Mouse (Mus musculus) embryonic facial prominence, embryonic 11.5 days (tissue): Measurements from ENCODE around the gene Fhad1. TPM values are rescaled to one million over a fixed set of nuclear protein-coding genes. Genes with fewer than 3 reads are reported as not detected.

ENCODE experiments used
- ATAC-seq: fragments of 200-750 bp; cut with Nextera tagmentation; replicated peaks from 2 replicates; pipeline ENCODE4 v1.8.0; 2017; ENCODE audit warnings: low read depth; ENCODE audit not compliant: insufficient number of reproducible peaks, low FRiP score, low TSS enrichment
- DNase-seq: peaks from one replicate; pipeline ENCODE4 v3.0.0-alpha.2; 2015; ENCODE audit warnings: low spot score
- H3K27ac ChIP-seq: fragments of 300-500 bp; sonication (generic); replicated peaks from 2 replicates; pipeline ENCODE4 v1.5.1; 2014; ENCODE audit warnings: mild to moderate bottlenecking, low read depth, low read length, control low read depth
- H3K27me3 ChIP-seq: fragments of 300-500 bp; sonication (generic); 2 replicates; pipeline ENCODE4 v1.6.1; 2014; ENCODE audit warnings: mild to moderate bottlenecking, low read length, moderate library complexity, mixed read lengths; ENCODE audit not compliant: control insufficient read depth, insufficient read depth
- H3K36me3 ChIP-seq: fragments of 300-500 bp; sonication (generic); replicated peaks from 2 replicates; pipeline ENCODE4 v1.6.1; 2014; ENCODE audit warnings: low read depth, mild to moderate bottlenecking, low read length, moderate library complexity, mixed read lengths; ENCODE audit not compliant: control insufficient read depth, insufficient read depth
- H3K4me1 ChIP-seq: fragments of 300-500 bp; sonication (generic); 2 replicates; pipeline ENCODE4 v1.6.1; 2014; ENCODE audit warnings: low read length, mixed read lengths; ENCODE audit not compliant: control insufficient read depth, insufficient read depth
- H3K4me2 ChIP-seq: fragments of 300-500 bp; sonication (generic); 2 replicates; pipeline ENCODE4 v1.6.1; 2014; ENCODE audit warnings: low read depth, mild to moderate bottlenecking, control low read depth, low read length, moderate library complexity
- H3K4me3 ChIP-seq: fragments of 300-500 bp; sonication (generic); 2 replicates; pipeline ENCODE4 v1.5.1; 2014; ENCODE audit warnings: low read depth, low read length, control low read depth
- H3K9ac ChIP-seq: fragments of 300-500 bp; sonication (generic); replicated peaks from 2 replicates; pipeline ENCODE4 v1.6.1; 2014; ENCODE audit warnings: mild to moderate bottlenecking, control low read depth, low read length
- H3K9me3 ChIP-seq: fragments of 300-500 bp; sonication (generic); replicated peaks from 2 replicates; pipeline ENCODE4 v1.6.1; 2016; ENCODE audit warnings: mild to moderate bottlenecking, low read length, inconsistent platforms, mixed read lengths; ENCODE audit not compliant: control insufficient read depth
- WGBS: fragments of 180-500 bp; shearing (Covaris S2); extraction: QIAGEN DNeasy Blood & Tissue Kit; methylation state at CpG from one replicate; pipeline ENCODE4 v1.1.7; 2014; 5-methylcytosine and 5-hydroxymethylcytosine counted together
- polyA plus RNA-seq: library from polyadenylated mRNA; unstranded; fragments of >200 nt; fragmentation: Nextera tagmentation; extraction: Ambion mirVana; gene quantifications from 2 replicates; pipeline ENCODE4 v1.2.1, GENCODE M21; 2014

The Fhad1 gene
- polyA plus RNA-seq, 1 experiment from 2014 or later = 0.94 TPM

DNA sequence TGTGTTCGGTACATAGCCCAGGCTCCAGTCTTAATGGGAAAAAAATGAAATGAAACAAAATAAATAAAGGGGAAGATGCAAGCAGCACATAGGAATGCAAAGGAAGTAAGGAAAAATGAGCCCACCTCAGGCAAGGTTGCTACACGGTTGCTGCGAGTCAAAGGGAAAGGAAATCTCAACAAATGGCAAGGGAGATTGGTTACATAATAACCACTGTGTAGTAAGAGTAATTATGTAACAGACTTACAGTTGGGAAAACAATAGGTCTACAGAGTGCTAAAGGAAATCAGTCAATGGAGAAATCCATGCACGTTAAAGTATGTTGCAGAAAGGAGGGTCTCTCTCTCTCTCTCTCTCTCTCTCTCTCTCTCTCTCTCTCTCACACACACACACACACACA lies 55.3 kb downstream of the Fhad1 start:
- Histone ChIP-seq H3K4me1 (no peaks in the 10 kb centered on the region), H3K27ac (no peak overlapping the region), H3K9ac (no peak overlapping the region), H3K27me3 (no peaks in the 10 kb centered on the region), H3K36me3 (no peaks in the 10 kb centered on the region), H3K4me3 (no peak overlapping the region), H3K4me2 (no peak overlapping the region), H3K9me3 (no peaks in the 10 kb centered on the region)
- ATAC-seq (no peak), DNase-seq (no peak)
- 73% methylated on average over 4 of the region's 4 CpGs for WGBS

DNA sequence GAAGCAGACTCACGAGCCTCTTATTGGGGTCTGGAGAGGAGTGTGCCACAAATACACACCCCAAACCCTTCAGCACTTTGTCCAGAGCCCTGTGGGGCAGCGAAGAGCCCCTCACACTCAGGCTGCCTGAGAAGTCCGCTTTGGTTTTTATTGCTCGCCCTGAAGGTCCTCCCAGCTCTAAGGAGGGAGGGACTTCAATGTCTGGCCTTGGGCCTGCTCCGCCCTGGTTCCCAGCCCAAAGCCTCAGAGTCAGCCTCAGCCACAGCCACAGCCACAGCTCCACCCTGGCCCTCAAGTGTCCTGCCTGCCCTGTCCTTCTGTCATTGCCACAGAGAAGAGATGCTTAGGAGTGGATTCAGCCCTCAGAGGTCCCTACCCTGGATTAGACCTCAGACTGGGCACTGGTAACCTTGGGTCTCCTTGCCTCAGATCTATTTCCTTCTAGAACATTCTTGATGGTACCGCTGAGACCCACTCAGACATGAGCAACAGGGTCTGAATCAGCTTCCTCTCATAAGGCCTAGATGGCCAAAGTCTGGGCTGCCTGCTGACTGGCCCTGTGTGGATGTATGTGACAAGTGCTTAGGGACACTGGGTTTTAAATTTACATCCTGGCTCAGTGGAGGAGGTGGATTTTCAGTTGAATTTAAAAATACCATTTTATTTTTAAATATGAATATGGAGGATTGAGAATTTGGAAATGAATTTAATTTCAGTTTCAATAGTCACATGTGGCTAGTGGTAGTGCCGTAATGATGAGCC lies 56.1 kb downstream of the Fhad1 start:
- ATAC-seq (no peak), DNase-seq (no peak)
- 67% methylated on average over 7 of the region's 7 CpGs for WGBS
- Histone ChIP-seq H3K27me3 (no peaks in the 10 kb centered on the region), H3K4me1 (no peaks in the 10 kb centered on the region), H3K36me3 (no peaks in the 10 kb centered on the region), H3K27ac (no peak overlapping the region), H3K4me2 (no peak overlapping the region), H3K4me3 (no peak overlapping the region), H3K9ac (no peak overlapping the region), H3K9me3 (no peaks in the 10 kb centered on the region)

DNA sequence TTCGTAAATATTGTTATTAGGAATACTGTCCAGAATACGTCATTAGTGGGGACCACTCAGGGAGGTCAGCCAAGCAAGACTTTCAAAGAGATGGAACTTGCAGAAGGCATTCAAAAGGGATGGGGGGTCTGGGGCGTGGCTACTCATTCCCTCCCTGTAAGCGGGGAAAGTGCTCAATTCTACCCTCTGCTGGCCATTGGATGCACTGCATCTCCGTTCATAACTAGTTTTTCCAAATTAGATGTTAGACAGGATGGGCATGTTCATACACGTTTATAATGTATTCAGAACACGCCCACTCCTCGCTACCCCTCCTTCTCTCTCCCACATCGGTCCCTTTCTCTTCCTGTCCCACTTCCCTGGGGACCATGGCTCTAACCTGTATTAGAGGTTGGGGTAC lies 56.7 kb downstream of the Fhad1 start:
- ATAC-seq = 0 out of 2 replicates have a peak, but pooled peaks have one; percentile 27
- Histone ChIP-seq H3K27me3 (no peaks in the 10 kb centered on the region), H3K4me2 (no peak overlapping the region), H3K9me3 (no peaks in the 10 kb centered on the region), H3K27ac (no peak overlapping the region), H3K4me1 (no peaks in the 10 kb centered on the region), H3K4me3 (no peak overlapping the region), H3K36me3 (no peaks in the 10 kb centered on the region), H3K9ac (no peak overlapping the region)
- WGBS = 4% methylated on average over 9 of the region's 9 CpGs
- peak; percentile 91 for DNase-seq

DNA sequence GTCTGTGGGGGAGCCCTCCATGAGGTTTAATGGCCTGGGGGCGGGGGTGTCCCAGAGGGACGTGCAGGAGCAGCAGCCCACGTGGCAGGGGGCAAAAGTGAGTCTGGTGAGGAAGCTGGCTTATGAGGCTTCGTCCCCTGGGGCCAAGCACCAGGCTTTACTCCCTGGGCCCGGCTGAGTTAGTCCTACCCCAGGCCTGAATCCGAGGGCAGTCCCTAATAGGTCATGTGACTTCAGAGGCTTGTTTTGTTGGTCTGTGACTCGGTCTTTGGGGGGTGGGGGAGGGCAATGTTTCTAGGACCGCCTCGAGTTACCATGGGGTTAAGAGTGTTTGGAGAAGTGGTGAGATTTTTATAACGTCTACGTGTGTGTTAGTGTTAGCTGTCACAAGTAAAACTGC lies 57.1 kb downstream of the Fhad1 start:
- Histone ChIP-seq H3K4me1 (no peaks in the 10 kb centered on the region), H3K27me3 (no peaks in the 10 kb centered on the region), H3K9ac (no peak overlapping the region), H3K36me3 (no peaks in the 10 kb centered on the region), H3K27ac (no peak overlapping the region), H3K9me3 (no peaks in the 10 kb centered on the region), H3K4me3 (no peak overlapping the region), H3K4me2 (no peak overlapping the region)
- 35% methylated on average over 11 of the region's 11 CpGs for WGBS
- ATAC-seq (0 out of 2 replicates have a peak, but pooled peaks have one; percentile 40), DNase-seq (no peak)

DNA sequence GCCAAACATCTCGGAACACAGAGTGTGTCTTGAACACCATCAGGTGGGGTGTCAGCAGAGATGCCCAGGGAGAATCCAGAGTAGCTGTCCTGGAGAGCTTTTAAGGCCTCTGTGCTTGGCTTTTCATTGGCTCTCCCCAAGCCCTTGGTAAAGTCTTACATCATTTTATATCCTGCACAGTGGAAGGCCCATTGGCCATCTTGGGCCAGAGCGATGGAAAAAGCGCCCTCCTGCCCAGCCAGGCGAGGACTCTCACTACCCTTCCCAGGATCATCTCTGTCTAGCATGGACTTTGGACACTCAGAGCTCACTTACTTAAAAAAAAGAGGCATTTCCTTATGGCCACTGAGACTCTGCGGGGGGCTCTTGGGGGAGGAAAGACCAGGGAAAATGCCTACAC lies 58.0 kb downstream of the Fhad1 start:
- Histone ChIP-seq H3K4me3 (no peak overlapping the region), H3K4me2 (no peak overlapping the region), H3K27ac (no peak overlapping the region), H3K27me3 (no peaks in the 10 kb centered on the region), H3K36me3 (no peaks in the 10 kb centered on the region), H3K9me3 (no peaks in the 10 kb centered on the region), H3K4me1 (no peaks in the 10 kb centered on the region), H3K9ac (no peak overlapping the region)
- WGBS = 88% methylated on average over 5 of the region's 5 CpGs
- DNase-seq = no peak
- no peak for ATAC-seq

DNA sequence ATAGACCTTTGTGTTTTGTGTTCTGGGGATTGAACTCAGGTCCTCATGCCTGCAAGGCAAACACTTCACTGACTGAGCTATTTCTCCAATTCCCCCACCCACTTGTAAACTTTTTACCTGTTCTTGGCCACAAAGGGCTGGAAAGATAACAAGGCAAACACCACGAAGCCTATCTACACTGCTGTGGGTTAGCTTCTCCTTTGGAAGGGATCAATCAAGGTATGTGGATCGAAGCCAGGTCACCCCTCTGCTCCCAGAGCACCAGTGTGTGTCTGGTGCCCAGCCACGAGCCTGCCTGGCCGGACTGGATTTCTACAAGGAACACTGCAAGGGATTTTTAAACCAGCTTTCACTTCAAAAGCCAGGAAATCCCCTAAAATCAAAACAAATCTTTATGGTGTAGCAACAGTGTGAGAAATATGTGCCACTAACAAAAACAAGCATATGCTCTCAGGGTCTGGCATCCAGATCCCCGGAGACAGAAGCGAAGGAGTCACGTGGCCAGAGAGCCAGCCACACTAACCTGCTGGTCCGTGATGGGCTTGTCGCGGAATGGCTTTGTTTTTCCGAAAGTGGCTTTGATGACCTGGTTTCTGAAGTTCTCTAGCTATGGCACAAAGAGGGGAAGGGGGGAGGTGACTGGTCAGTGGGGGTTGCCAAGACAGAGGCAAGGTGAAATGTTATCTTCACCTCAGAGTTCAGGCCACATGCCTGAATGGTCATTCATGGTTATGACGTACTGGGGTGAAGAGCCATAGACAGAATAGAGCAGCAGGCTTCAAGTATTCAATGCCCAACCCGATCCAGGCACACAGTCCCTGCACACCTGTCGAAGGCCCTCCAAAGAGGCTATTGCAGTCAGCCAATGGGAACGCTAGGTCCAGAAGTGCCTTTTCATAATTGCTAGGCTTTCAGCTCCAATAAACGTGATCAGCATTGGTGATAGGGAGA lies 59.8 kb downstream of the Fhad1 start:
- DNase-seq (peak; percentile 18), ATAC-seq (no peak)
- Histone ChIP-seq H3K9ac (no peak overlapping the region), H3K27ac (no peak overlapping the region), H3K4me3 (no peak overlapping the region), H3K4me2 (no peak overlapping the region), H3K9me3 (no peaks in the 10 kb centered on the region), H3K4me1 (no peaks in the 10 kb centered on the region), H3K36me3 (no peaks in the 10 kb centered on the region), H3K27me3 (no peaks in the 10 kb centered on the region)
- WGBS = 65% methylated on average over 16 of the region's 16 CpGs

DNA sequence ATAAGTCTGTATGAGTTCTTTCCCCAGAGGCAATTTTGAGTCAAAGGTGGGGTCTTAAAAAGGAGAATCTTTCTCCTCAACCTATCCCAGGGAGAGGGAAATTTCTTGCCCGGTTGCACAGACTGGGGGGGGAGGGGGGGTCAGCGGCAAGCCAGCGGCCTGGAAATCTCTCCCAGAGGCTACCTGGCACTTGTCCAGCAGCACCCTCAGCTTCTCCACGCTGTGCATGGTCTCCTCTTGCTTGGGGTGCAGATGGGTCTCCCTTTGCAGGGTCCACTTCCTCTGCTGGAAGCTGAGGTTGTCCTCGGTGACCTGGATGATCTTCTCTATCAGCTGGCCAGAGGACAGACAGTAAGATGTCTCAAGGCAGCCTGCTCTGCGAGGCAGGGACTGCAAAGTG lies 61.0 kb downstream of the Fhad1 start:
- WGBS = 66% methylated on average over 6 of the region's 6 CpGs
- Histone ChIP-seq H3K4me2 (no peak overlapping the region), H3K4me1 (no peaks in the 10 kb centered on the region), H3K27me3 (no peaks in the 10 kb centered on the region), H3K36me3 (no peaks in the 10 kb centered on the region), H3K4me3 (no peak overlapping the region), H3K27ac (no peak overlapping the region), H3K9me3 (no peaks in the 10 kb centered on the region), H3K9ac (no peak overlapping the region)
- ATAC-seq = no peak
- no peak for DNase-seq

DNA sequence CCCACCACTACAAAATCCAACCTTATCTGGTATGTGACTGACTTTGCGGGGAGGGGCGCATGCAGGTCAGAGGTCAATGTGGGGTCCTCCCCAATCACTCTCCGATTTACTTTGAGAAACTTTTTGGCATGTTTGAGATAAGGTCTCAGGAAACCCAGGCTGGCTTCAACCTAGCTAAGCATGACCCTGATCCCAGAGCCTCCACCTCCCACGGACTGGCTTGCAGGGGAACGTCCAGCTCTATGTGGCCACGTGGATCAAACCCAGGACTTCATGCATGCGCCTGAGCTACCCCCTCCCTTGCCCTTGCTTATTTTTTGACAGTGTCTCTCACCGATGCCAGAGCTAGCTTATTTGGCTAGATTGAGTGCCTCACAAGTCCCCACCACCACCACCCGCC lies 61.6 kb downstream of the Fhad1 start:
- DNase-seq (no peak), ATAC-seq (no peak)
- Histone ChIP-seq H3K27ac (no peak overlapping the region), H3K9ac (no peak overlapping the region), H3K36me3 (no peaks in the 10 kb centered on the region), H3K4me1 (no peaks in the 10 kb centered on the region), H3K4me2 (no peak overlapping the region), H3K4me3 (no peak overlapping the region), H3K27me3 (no peaks in the 10 kb centered on the region), H3K9me3 (no peaks in the 10 kb centered on the region)
- 86% methylated on average over 9 of the region's 9 CpGs for WGBS
